Mouse (Mus musculus) left cerebral cortex, postnatal 4 days (tissue): ENCODE measurements around the gene Dnah8. TPM values are rescaled to one million over a fixed set of nuclear protein-coding genes. Genes with fewer than 3 reads are reported as not detected.

Experiments
- DNase-seq: peaks from one replicate; pipeline ENCODE4 v3.0.0-alpha.2; 2022
- intact Hi-C: fragments of 180-260 bp; cut with DNase I; formaldehyde crosslinking; loops from one replicate; pipeline ENCODE4 v1.15.1; 2025
- total RNA-seq, 2 experiments: library from RNA; stranded (reverse); gene quantifications; 2 replicates each; pipeline ENCODE4 v1.2.3; 2021

Dnah8 gene
- total RNA-seq, 2 experiments from 2014 or later = 5.3 to 5.6 TPM

DNA sequence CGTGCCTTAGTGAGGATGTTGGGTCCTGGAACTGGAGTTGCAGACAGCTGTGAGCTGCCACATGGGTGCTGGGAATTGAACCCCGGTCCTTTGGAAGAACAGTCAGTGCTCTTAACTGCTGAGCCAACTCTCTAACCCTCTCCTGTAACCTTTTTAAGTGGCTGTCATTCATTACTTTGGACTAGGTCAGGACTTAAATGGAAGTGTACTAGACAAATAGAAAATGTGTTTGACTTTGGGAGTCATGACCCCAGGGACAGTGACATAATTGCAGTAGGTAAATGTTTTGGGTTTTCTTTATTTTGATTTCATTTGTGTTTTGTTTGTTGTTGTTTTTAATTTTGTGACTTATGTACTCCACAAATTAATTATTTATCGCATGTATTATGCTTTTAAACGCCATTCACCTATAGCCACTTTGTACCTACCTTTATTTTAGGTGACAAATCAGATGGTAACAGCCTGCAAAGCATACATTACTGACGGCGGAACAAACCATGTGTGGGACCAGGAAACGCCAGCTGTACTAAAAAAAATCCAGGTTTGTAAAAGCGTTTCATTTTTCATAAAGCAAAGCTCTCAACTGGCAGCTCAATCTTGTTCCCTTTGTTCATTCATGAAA, 33.5 kb downstream of the Dnah8 start:
- intact Hi-C loops = no loop called here
- no peak for DNase-seq

DNA sequence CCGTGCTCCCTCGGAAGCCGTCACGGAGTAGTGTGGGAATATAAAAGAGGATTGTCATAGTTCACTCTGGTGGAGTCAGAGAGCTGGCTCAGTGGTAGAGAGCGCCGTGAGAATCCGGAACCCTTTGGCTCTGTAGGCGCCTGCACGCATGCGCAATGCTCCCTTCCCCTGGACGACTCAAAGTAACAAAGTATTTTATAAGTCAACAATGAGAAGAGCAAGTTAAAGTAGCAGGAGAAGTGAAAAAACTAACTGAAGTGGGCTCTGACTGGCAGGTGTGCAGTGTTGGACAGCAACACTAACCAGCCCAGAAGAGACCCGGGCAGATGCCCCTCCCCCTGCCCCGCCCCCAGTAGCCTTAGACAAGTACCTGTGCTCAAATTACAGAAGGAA, 34.0 kb downstream of the Dnah8 start:
- peak; percentile 65 for DNase-seq
- intact Hi-C loops = no loop called here

DNA sequence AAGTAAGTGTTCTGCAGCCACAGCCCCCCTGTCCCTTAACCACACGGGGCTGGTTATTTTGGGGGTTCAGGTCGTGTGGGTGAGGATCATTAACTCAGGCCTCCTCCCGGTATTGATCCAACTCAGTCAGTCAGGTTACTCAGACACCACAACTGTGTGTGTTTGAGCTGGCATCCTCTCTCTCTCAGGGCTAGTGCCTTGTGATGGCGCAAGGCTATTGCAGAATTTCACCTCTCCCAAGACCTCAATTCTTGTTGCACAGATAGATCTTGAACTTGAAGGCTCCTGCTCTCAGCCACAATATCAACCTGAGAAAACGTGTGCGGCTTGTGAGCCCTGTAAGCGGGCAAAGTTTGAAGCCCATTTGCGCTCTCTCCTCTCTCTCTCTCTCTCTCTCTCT, 38.0 kb downstream of the Dnah8 start:
- DNase-seq = no peak
- intact Hi-C loops = no loop called here

DNA sequence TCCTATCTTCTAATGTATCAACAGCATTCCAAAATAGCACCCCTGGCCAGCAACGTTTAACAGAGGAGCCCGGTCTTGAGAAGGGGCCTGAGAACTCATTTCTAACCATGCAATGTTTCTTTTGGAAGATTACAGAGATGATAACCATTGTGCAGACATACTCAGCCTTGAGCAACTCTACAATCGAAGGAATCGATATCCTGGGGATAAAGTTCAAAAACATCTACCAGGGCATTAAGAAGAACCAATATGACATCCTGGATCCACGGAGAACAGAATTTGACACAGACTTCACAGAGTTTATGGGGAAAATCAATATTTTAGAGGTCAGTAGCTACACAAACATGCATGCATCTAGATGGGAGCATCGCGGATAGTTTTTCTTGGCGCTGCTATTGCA, 39.0 kb downstream of the Dnah8 start:
- DNase-seq = no peak
- intact Hi-C loops = no loop called here

DNA sequence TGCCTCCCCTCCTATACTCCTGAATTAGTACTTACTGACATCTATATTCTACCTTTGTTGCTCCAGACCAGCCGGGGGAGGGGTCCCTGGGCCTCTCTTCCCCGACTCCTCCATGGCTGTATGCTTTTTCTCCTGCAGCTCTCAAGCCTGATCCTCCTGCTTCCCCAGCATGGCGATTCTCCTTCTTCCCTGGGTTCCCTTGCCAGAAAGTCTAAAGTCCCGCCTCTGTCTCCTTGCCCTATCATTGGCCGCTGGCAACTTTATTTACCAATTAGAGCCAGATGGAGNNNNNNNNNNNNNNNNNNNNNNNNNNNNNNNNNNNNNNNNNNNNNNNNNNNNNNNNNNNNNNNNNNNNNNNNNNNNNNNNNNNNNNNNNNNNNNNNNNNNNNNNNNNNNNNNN, 40.7 kb downstream of the Dnah8 start:
- intact Hi-C loops = no loop called here
- no peak for DNase-seq

DNA sequence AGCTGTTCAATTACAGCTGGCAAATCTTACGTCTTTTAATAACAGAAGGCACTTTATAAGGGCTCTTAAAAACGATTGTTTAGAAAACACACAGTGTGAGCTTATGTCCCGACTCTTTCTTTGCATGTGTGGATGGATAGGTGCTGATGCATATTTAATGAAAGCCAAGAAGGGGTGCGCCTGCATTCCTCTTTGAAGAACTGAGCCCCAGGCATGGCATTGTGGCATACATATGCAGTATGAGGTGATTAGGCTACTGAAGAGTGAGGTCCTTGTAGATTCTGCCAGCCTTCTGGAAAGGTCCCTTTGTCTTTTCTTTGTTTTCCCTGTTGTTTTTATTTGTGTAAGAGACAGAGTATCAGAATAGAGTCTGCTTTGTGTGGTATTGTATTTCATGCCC, 48.4 kb downstream of the Dnah8 start:
- intact Hi-C loops = no loop called here
- DNase-seq = no peak

DNA sequence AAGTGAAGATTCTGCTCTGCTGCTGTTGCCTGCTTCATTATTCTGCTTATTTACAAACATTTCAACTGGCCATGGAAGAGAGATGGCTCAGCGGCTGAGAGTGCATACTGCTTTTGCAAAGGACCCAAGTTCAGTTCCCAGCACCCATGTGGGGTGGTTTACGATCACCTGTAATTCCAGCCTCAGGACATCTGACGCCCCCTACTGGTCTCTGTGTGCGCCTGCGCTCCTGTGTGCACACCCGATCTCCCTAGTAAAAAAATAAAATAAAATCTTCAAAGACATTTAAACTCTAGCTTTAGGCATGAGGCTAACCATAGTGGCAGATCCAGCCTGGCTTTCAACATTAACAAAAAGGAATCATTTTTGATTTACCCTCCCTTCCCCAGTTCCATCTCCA, 48.9 kb downstream of the Dnah8 start:
- intact Hi-C loops = no loop called here
- no peak for DNase-seq

DNA sequence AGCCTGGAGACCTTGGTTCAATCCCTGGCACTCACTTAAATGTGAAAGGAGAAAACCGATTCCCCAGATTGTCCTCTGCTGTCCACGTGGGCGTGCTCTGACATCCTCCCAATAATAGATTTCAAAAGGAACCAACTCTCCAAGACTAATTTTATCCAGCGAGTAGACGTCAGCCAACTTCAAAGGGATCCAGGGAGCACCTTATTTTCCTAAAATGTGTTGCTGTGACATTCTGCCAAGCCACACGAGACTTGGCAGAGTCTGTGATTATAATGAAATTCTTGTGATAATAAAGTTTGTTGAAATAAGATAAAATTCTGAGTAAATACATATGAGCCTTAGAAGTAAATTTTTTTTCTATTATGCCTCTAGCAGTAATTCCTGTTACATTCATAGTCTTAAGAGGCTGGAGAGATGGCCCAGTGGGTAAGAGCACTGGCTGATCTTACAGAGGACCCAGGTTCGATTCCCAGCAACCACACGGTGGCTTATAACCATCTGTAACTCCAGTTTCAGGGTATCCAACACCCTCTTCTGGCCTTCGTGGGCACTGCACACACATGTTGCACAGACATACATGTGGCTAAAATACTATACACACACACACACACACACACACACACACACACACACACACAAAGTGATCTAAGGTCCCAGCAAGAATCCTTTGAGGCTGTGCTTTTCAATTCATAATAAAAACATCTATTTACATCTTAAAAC, 51.0 kb downstream of the Dnah8 start:
- DNase-seq = no peak
- intact Hi-C loops = no loop called here

DNA sequence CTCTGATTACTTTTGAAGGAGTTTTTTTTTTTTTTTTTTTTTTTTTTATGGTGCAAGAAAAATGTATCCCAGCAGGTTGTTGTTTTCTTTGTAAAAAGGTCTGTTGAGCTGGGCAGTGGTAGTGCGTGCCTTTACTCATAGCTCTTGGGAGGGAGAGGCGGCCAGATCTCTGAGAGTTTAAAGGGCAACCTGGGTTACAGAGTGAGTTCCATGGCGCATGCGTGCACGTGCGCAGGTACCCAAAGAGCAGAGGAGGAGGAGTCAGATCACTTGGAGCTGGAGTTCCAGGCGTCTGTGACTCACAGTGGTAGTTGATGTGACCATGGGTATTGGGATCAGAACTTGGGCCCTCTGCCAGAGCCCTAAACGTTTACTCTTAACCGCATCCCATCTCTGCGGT, 54.4 kb downstream of the Dnah8 start:
- no peak for DNase-seq
- intact Hi-C loops = no loop called here

DNA sequence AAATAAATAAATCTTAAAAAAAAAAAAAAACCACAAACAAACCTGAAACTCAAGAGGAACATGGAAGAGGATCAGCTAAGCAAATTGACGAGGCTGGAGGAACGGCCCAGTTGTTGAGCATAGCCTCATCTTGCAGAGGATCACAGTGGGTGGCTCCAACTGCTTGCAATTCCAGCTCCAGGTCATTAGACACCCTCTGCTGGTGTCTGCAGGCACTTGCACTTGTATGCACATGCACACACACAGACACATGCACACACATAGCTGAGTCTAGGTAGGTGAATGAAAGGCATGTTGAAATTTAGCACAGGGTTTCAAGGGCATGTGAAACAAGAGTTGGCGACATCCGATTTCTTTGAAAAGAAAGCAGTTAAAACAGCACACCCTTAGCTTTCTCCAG, 55.5 kb downstream of the Dnah8 start:
- DNase-seq = no peak
- intact Hi-C loops = no loop called here

DNA sequence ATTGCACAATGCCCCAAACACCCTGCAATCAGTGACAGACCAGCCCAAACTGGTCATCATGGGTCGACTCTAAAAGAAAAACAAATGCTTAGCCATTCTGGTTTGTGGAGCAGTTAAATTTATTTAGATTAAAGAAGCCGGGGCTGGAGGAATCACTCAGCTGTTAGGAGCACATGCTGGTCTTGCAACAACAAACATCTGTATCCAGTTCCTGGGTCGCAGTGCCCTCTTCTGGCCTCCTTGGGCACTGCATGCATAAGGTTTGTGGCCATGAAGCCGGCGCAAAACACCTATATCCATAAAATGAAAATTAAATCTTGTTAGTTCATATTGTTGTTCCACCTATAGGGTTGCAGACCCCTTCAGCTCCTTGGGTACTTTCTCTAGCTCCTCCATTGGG, 57.5 kb downstream of the Dnah8 start:
- intact Hi-C loops = no loop called here
- peak; percentile 42 for DNase-seq

DNA sequence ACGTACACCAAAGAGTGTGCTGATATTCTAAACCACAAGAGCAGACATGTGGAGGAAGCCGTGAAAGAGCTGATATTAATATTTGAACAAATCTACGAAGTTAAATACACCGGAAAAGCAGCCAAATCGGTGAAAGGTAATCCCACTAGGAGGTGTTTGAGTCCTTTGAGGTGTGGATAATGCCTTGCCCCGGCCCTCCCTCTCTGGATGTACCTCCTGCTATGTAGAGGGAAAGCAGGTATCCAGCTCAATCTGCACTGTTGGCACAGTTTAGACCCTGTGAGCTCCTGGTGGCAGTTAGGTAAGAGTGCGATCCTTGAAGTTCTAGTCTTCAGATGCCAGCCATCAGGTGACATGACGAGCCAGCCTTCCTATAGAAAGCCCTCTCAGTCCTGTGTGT, 66.0 kb downstream of the Dnah8 start:
- no peak for DNase-seq
- intact Hi-C loops = no loop called here

DNA sequence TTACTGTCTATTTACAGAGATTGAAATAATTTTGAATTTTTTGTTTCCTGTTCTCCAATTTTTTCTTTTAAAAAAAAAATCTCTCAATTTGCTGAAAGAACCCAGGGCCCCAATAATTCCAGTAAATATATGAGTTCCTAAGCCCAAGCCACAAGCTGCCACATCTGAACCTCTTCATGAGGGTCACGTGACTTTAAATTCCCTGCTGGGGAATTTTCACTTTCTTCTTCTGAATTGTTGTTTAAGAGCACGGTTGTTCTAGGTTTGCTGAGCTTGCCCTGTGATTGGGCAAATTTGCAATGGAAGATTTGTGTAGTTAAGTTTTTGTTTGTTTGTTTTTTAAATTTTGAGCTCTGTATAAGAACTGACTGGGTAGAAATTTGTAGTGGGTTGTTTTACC, 67.3 kb downstream of the Dnah8 start:
- DNase-seq = no peak
- intact Hi-C loops = no loop called here

DNA sequence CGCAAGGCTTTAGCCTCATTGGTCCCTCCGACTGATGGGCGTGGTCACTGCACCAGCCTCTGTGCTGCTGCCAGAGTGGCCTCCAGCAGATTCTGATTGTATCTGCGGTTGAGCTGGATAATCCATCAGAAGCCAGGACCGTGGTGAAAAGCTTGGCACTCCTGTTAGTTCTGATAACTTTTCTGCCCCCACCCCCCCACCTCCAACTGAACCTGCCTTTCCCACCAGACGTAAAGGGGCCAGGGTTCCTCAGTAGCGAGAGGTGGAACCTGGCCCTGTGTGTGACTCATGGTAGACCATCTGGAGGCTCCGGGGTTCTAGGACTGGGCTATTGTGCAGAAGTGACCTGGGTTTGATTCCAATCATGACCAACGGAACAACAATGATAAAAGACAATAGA, 70.1 kb downstream of the Dnah8 start:
- DNase-seq = no peak
- intact Hi-C loops = no loop called here

DNA sequence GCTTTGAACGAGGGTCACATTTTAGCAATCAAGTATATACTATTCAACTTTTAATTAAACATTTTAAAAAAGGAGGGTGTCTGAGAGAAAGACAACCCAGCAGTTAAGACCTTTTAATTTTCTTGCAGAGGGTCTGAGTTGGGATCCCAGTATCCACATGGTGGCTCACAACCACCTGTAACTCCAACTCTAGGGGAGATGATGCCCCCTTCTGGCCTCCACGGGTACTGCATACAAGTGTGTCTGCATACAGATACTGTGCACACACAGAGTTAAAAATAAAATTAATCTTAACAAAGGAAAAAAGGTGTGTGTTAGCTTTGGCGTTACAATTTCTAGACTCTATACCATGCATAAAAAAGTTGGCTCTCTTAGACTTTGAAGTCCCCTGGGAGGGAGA, 90.6 kb downstream of the Dnah8 start:
- peak; percentile 26 for DNase-seq
- intact Hi-C loops = no loop called here

DNA sequence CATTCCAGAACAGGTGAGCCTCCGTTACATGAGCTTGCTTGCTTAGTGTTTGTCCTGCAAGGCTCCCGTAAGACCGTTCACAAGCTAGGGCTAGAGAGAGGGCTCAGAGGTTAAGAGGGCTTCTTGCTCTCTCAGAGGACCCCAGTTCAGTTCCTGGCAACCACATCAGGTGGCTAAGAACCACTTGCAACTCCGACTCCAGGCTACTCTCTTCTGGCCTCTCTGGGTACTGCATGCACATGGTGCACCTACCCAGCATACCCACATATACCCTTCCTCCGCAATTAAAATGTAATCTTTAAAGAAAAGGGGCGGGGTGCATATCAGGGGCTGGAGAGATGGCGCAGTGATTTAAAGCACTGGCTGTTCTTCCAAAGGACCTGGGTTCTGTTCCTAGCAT, 94.0 kb downstream of the Dnah8 start:
- intact Hi-C loops = no loop called here
- DNase-seq = no peak

DNA sequence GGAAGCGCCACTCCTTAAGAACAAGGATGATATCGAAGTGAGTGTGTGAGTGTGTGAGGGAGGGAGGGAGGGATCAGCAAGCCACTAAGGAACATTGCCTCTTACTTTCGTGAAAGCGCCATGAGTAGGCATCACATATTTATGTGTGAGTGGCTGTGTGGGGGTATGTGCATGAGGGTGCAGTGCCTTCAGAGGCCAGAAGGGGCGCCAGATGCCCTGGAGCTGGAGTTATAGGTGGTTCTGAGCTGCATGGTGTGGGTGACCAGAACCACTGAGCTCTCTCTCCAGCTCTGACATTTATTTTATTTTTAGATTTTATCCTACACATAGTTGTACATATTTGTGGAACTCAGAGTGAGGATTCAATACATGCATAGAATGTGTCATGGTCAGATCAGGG, 94.9 kb downstream of the Dnah8 start:
- intact Hi-C loops = no loop called here

DNA sequence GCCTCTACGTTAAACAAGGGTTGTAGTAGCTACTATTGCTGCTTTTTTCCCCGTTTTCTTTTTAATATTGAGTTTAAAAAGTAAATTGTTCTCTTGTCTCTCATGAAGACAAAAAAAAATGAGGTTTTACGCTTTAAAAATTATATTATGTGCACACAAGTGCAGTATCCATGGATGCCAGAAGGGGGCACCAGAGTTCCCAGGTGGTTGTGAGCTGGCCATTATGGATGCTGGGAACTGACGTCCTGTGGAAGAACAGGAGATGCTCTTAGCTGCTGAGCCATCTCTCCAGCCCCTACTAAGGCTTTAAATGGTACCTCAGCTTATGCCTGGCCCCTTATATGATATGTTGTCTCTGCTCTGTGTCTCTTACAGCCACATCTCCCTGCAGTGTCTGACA, 103.6 kb downstream of the Dnah8 start:
- intact Hi-C loops = no loop called here
- DNase-seq = no peak

More for the DNA sequence above, 94.9 kb downstream of the Dnah8 start:
- no peak for DNase-seq

DNA sequence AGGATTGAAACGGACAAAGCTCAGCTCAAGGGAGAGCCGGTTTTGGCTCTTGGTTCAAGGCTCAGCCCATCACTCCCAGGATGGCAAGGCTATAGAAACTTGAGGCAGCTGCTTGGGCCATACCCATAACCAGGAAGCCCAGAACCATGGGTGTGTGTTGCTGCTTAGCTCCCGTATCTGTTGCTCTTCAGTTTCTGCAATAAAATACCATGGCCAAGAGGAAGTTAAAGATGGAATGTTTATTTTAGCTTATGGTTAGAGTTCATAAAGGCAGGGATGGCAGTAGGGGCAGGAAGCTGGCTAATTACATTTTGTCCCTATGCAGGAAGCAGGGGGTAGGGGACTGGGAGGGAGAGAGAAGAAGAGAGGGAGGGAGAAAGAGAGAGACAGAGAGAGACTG, 108.6 kb downstream of the Dnah8 start:
- intact Hi-C loops = no loop called here

DNA sequence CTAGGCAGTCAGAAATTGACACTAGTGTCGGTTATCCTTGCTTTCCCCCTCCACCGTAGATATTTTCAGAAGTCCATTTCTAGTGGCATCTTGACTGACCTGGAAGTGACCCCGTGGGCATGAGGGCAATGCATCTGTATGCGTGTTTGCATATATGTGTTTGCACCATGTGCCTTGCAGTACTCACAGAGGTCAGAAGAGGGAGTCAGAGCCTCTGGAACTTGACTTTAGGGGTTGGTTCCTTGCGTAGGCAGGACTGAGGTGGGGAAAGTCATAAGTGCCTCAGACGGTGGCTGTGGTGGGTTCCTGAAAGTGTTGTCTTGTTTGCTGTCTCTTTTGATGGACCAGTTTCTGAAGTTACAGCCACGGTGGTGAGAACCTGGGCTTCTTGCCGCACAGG, 110.6 kb downstream of the Dnah8 start:
- no peak for DNase-seq
- intact Hi-C loops = no loop called here

More for the DNA sequence above, 108.6 kb downstream of the Dnah8 start:
- no peak for DNase-seq

DNA sequence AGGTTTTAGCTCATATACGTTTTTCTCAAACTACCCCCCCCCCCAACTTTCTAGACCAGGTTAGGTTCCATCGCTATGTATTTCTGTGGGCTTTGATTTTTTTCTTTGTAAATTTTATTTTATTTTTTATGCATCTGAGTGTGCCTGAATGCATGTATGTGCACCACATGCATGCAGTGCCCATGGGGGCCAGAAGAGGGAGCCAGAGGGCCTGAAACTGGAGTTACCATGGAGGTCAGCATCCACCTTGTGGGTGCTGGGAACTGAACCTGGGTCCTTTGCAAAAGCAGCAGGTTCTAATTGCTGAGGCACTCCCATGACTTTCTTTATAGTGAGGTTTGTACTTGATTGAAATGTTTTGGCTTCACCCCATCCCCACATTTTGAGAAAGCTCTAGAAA, 111.3 kb downstream of the Dnah8 start:
- no peak for DNase-seq
- intact Hi-C loops = no loop called here

DNA sequence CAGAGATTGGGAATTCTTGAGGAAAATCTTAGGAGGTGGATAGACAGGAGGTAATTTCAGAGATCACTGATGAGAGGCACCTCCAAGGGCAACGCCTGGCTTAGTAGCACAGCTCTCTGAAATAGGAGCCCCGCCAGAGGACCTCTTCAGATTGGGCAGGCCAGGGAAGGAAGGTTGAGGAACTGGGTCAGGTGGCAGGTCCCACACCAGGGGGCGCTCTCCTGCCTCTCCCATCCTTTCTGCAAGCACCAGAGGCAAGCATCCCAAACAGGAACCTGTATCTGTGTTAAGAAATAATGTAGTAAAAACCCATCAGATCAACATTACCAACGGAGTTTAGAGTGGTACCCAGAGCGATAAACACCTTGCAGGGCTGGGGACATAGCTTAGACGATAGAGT, 113.6 kb downstream of the Dnah8 start:
- peak; percentile 71 for DNase-seq
- intact Hi-C loops = no loop called here

DNA sequence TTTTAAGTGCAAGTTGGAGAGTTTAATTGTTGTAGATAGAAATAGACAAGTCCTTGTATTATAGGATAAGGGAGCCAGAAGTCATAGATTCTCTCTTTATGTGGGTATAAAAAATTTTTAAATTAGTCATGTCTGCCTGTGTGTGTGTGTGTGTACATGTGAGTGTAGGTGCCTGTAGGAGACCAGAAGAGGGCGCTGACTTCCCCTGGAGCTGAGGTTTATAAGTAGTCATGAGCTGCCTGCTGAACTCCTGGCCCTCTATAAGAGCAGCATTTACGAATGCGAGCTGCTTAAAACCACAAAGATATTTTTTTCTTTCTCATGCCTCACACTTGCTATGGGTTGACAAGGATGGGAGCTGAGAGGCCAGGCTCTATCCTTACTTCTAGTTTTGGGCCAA, 115.6 kb downstream of the Dnah8 start:
- DNase-seq = no peak
- intact Hi-C loops = loop anchor here (10.0 kb wide), 2 partner anchors 65 to 215 kb away; partner anchors contain the start of gene Umodl1
